Mouse (Mus musculus): Measurements from ENCODE around the gene Opcml. TPM values are rescaled to one million over a fixed set of nuclear protein-coding genes. Genes with fewer than 3 reads are reported as not detected.

Gene Opcml
- polyA plus RNA-seq, 1 experiment: 0.04 TPM

DNA sequence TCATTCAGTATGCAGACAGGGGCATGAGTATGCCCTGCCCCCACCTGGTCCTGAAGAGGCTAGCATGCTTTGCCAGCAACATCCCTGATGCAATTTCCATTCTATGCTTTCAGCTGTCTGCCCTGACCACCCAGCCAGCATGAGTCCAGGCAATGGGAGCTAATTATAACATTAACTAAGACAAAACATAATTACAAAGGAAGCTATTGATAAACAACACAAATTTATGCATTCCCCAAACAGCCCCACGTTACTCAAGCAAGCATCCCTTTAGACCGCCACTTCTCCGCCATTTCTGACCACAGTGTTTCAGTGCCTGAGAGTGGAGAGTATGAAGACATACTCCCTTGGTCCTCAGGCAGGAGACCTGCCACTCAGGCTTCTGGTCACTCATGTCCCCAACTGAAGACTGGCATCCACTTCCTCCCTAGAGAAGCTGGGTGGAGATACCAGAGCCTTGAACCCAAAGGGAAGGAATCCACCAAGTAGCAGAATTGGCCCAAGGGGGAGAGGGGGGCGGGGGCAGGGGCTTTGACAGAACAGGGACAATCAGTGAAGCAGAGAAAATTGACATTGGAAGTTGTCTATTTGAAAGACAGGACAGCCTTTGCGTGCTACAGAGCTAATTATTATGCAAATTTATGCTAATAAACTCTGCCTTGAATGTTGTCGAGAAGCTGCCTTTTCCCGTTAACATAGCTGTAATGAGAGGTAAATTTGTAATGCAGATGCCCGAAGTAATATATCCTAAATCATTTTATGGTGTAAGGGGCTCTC lies 464.7 kb downstream of the Opcml start:
- no peak overlapping the region for H3K4me3 ChIP-seq (ENCODE audit: low read depth, low read length)
- 78% methylated on average over 8 of the region's 8 CpGs for WGBS
- H3K4me1 ChIP-seq (ENCODE audit: control insufficient read depth, insufficient read depth, insufficient read length, low read length): no peaks in the 10 kb centered on the region
- H3K27me3 ChIP-seq (ENCODE audit: control insufficient read depth, insufficient read depth, low read length): no peaks in the 10 kb centered on the region
- TF ChIP-seq CTCF (IDR thresholded peaks at IDR 0.05; ENCODE audit: extremely low read depth, insufficient read length, insufficient replicate concordance, low read depth, low read length) (no peak), POLR2A (IDR thresholded peaks at IDR 0.05; ENCODE audit: low read depth, low read length) (no peak)
- no peaks in the 10 kb centered on the region for H3K36me3 ChIP-seq (ENCODE audit: control insufficient read depth, insufficient read depth, low read length)
- no peak overlapping the region for H3K27ac ChIP-seq (ENCODE audit: insufficient read depth, low read depth, low read length)

DNA sequence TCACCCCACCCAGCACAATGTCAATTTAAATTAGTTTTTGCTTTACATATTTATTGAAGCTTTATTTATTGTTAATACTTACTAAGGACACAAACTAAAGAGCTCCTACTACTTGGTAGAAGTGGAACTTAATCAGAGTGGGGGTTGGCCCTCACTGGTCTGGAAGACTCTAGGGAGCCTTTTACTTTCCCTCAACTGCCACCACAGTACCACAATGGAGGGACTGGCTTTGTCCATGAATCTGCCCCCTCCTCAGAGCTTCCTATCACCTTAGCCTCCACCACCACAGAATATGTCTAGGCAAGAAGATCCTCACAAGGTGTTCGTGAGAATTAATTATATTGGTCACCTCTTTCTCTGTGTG lies 465.3 kb downstream of the Opcml start:
- 81% methylated on average over 1 of the region's 1 CpGs for WGBS

DNA sequence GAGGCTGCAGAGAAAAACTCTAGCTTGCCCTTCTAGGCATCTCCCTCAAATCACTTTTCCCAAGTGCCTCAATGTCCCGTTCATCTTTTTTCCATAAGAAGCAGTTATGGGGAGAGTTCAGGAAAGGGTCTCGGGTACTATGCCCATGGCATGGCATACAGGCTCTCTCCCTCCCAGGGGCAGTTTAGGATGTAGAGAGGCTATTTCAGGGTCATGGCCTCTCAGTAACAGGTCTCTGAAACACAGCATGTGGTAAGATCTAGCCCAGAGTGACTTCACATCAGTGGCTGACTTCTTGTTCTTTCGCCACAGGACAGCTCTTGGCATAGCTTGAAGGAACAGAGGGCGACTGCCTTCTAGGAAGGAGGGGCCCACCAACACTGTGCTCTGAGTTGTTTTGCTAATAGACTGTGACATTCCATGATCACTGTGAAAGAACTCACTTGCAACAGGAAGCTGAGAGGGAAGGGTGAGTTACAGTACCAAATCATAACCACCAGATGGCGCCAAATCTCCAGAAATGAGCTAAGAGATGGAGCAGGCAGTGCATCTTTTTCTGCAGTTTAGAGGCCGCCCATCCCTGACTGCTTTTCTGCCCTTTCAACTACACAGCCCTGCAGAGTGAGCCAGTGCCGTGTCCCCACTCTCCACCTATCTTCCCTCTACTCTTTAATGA lies 470.6 kb downstream of the Opcml start:
- WGBS: 25% methylated on average over 7 of the region's 7 CpGs
- Histone ChIP-seq H3K27ac (ENCODE audit: insufficient read depth, low read depth, low read length) (no peak overlapping the region), H3K27me3 (ENCODE audit: control insufficient read depth, insufficient read depth, low read length) (no peaks in the 10 kb centered on the region), H3K4me3 (ENCODE audit: low read depth, low read length) (no peak overlapping the region), H3K36me3 (ENCODE audit: control insufficient read depth, insufficient read depth, low read length) (no peaks in the 10 kb centered on the region), H3K4me1 (ENCODE audit: control insufficient read depth, insufficient read depth, insufficient read length, low read length) (no peaks in the 10 kb centered on the region)
- TF ChIP-seq POLR2A (IDR thresholded peaks at IDR 0.05; ENCODE audit: low read depth, low read length): no peak
- peak; percentile 43; the same call in 1 of the 2 replicates for TF ChIP-seq CTCF (IDR thresholded peaks at IDR 0.05; ENCODE audit: extremely low read depth, insufficient read length, insufficient replicate concordance, low read depth, low read length)

More for the DNA sequence above, 465.3 kb downstream of the Opcml start:
- no peak overlapping the region for H3K4me3 ChIP-seq (ENCODE audit: low read depth, low read length)
- no peaks in the 10 kb centered on the region for H3K36me3 ChIP-seq (ENCODE audit: control insufficient read depth, insufficient read depth, low read length)
- TF ChIP-seq CTCF (IDR thresholded peaks at IDR 0.05; ENCODE audit: extremely low read depth, insufficient read length, insufficient replicate concordance, low read depth, low read length): no peak
- TF ChIP-seq POLR2A (IDR thresholded peaks at IDR 0.05; ENCODE audit: low read depth, low read length): no peak
- no peaks in the 10 kb centered on the region for H3K27me3 ChIP-seq (ENCODE audit: control insufficient read depth, insufficient read depth, low read length)
- H3K27ac ChIP-seq (ENCODE audit: insufficient read depth, low read depth, low read length): no peak overlapping the region
- H3K4me1 ChIP-seq (ENCODE audit: control insufficient read depth, insufficient read depth, insufficient read length, low read length): no peaks in the 10 kb centered on the region

DNA sequence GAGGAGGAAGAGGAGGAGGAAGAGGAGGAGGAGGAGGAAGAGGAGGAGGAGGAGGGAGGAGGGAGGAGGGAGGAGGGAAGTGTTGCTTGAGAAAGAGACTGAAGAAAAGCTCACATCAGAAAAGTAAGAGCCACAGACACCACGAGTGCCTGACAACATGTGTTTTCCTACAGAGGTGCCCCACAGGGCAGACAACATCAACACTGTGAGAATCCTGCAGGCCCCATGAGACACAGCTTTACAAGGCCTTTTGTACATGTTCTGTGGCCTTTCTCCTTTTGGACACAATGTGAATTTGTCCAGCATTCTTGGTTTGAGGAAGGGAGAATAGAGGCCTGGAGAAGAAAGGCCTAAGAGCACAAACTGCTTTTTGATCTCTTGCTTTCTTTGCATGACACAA lies 471.4 kb downstream of the Opcml start:
- 84% methylated on average over 1 of the region's 1 CpGs for WGBS

DNA sequence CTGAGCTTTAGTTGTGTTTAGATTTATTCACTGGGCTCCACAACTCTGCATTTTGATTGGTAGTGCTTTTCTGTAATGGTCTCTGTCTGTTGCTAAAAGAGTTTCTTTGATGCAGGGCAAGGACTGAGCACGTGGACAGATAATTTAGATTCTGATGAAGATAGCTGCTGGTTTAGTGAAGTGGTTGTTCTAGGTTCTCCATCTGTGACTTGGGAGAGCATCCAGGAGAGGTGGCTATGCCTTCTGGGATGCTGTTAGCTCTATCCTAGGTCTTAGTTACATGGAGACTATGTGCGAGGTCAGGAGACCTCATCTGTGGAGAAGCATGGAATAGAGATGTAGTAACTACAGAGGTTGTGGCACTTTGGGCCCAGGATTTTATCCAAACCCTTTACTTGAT lies 472.3 kb downstream of the Opcml start:
- WGBS: 67% methylated on average over 2 of the region's 2 CpGs
- no peak overlapping the region for H3K4me3 ChIP-seq (ENCODE audit: low read depth, low read length)
- TF ChIP-seq POLR2A (IDR thresholded peaks at IDR 0.05; ENCODE audit: low read depth, low read length) (no peak), CTCF (IDR thresholded peaks at IDR 0.05; ENCODE audit: extremely low read depth, insufficient read length, insufficient replicate concordance, low read depth, low read length) (no peak)
- no peaks in the 10 kb centered on the region for H3K4me1 ChIP-seq (ENCODE audit: control insufficient read depth, insufficient read depth, insufficient read length, low read length)
- no peaks in the 10 kb centered on the region for H3K36me3 ChIP-seq (ENCODE audit: control insufficient read depth, insufficient read depth, low read length)
- H3K27me3 ChIP-seq (ENCODE audit: control insufficient read depth, insufficient read depth, low read length): no peaks in the 10 kb centered on the region
- no peak overlapping the region for H3K27ac ChIP-seq (ENCODE audit: insufficient read depth, low read depth, low read length)

More for the DNA sequence above, 471.4 kb downstream of the Opcml start:
- H3K4me3 ChIP-seq (ENCODE audit: low read depth, low read length): no peak overlapping the region
- H3K36me3 ChIP-seq (ENCODE audit: control insufficient read depth, insufficient read depth, low read length): no peaks in the 10 kb centered on the region
- no peak overlapping the region for H3K27ac ChIP-seq (ENCODE audit: insufficient read depth, low read depth, low read length)
- H3K27me3 ChIP-seq (ENCODE audit: control insufficient read depth, insufficient read depth, low read length): no peaks in the 10 kb centered on the region
- H3K4me1 ChIP-seq (ENCODE audit: control insufficient read depth, insufficient read depth, insufficient read length, low read length): no peaks in the 10 kb centered on the region
- TF ChIP-seq POLR2A (IDR thresholded peaks at IDR 0.05; ENCODE audit: low read depth, low read length): no peak
- no peak for TF ChIP-seq CTCF (IDR thresholded peaks at IDR 0.05; ENCODE audit: extremely low read depth, insufficient read length, insufficient replicate concordance, low read depth, low read length)

DNA sequence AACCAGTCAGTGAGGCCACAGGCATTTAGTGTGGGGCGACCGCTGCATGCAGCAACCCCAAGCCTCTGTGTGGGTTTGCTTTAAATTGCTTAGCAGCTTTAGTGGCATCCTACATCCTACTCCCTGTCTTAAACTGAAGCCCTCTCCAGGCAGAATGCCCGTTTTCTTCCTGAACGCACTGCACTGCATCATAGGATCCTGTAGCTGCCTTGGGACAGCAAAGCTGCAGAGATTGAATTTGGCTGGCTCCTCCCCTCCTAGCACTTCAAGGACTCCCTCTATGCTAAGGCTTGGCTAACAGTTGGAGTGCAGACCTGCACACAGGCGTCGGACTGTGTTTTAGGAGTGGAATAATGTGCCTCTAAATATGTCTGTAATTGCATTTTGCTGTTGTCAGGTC lies 474.2 kb downstream of the Opcml start:
- TF ChIP-seq POLR2A (IDR thresholded peaks at IDR 0.05; ENCODE audit: low read depth, low read length) (no peak), CTCF (IDR thresholded peaks at IDR 0.05; ENCODE audit: extremely low read depth, insufficient read length, insufficient replicate concordance, low read depth, low read length) (no peak)
- no peak overlapping the region for H3K27ac ChIP-seq (ENCODE audit: insufficient read depth, low read depth, low read length)
- WGBS: 58% methylated on average over 6 of the region's 6 CpGs
- no peaks in the 10 kb centered on the region for H3K36me3 ChIP-seq (ENCODE audit: control insufficient read depth, insufficient read depth, low read length)
- no peak overlapping the region for H3K4me3 ChIP-seq (ENCODE audit: low read depth, low read length)
- H3K27me3 ChIP-seq (ENCODE audit: control insufficient read depth, insufficient read depth, low read length): no peaks in the 10 kb centered on the region
- no peaks in the 10 kb centered on the region for H3K4me1 ChIP-seq (ENCODE audit: control insufficient read depth, insufficient read depth, insufficient read length, low read length)

DNA sequence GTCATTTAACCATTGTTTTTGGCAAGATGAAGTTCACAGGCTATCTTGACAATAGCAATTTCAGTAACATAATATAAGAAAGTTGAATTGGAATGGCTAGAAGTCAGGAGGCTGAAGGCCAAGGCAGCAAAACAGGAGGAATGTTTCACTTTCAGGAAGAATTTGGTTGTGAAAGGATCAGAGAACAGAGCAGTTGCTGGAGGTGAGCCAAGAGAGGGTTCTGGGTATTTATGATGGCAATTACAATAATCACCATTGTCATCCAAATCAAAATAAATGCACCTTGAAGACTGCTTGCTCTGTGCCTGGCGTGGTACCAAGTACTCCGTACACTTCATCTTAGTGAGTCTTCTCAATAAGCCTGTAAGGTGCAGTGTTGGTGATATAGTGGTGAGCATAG lies 483.2 kb downstream of the Opcml start:
- no peaks in the 10 kb centered on the region for H3K27me3 ChIP-seq (ENCODE audit: control insufficient read depth, insufficient read depth, low read length)
- no peak overlapping the region for H3K27ac ChIP-seq (ENCODE audit: insufficient read depth, low read depth, low read length)
- no peak overlapping the region for H3K4me3 ChIP-seq (ENCODE audit: low read depth, low read length)
- no peaks in the 10 kb centered on the region for H3K36me3 ChIP-seq (ENCODE audit: control insufficient read depth, insufficient read depth, low read length)
- TF ChIP-seq POLR2A (IDR thresholded peaks at IDR 0.05; ENCODE audit: low read depth, low read length): no peak
- TF ChIP-seq CTCF (IDR thresholded peaks at IDR 0.05; ENCODE audit: extremely low read depth, insufficient read length, insufficient replicate concordance, low read depth, low read length): no peak
- 63% methylated on average over 2 of the region's 2 CpGs for whole genome bisulfite sequencing
- no peaks in the 10 kb centered on the region for H3K4me1 ChIP-seq (ENCODE audit: control insufficient read depth, insufficient read depth, insufficient read length, low read length)

All from small intestine, adult 2 months (tissue).